Mouse (Mus musculus): ENCODE results near the gene Tufm.

DNA sequence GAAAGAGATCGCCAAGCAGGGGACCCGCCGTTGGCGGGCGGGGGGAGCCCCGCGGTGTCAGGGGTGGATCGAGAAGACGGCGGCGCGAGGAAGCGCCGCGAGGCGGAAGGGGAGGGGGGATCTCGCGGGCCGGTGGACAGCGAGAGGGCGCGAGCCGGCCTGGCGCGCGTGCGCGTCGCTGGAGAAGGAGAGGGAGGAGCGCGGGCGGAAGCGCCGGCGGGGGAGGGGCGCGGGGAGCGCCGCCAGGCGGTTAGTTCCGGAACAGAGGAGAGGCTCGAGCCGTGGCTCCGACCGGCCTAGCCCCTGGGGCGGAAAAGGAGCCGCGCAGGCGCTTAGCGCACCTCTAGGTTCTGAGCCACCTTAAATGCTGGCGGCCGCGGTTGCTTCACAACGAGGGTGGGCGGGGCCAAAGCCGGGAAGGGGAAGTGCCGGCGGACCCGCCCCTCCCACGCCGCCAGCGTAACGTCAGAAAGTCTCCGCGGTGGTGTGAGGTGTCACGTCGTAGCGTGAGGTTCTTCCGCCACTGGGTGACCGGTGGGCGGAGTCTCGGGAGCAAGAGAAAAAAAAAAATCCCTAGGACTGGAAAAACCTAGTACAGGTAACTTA is 16.2 kb downstream of the Tufm start, which contains the start of gene Atxn2l:
- peak; percentile 41 for TF ChIP-seq POLR2A (IDR thresholded peaks at IDR 0.05; ENCODE audit: low read depth, low read length)
- TF ChIP-seq CTCF (IDR thresholded peaks at IDR 0.05; ENCODE audit: extremely low read depth, insufficient read length, insufficient replicate concordance, low read depth, low read length) = peak; percentile 73

Measured in small intestine, adult 2 months (tissue).